Mouse (Mus musculus): ENCODE measurements at regions not wholly inside any gene's neighbourhood (a gene's known extent, or its start where the extent isn't known, plus 50 kb on each side); places are given as distances from the start of the nearest gene placed in this dataset.

- H3K27ac ChIP-seq = no peak overlapping the region; the same call in 1 of the 2 replicates
- H3K4me3 ChIP-seq (replicated peaks; ENCODE audit: low read length) = no peak overlapping the region
- H3K27me3 ChIP-seq (ENCODE audit: control insufficient read depth, insufficient read depth, low read length) = no peaks in the 10 kb centered on the region
- DNase-seq (ENCODE audit: low spot score) (peak; percentile 40), ATAC-seq (ENCODE audit: low FRiP score) (peak; percentile 93)
- no peaks in the 10 kb centered on the region for H3K36me3 ChIP-seq (replicated peaks; ENCODE audit: control insufficient read depth, insufficient read depth)
- H3K9me3 ChIP-seq (ENCODE audit: control insufficient read depth, low read length) = no peaks in the 10 kb centered on the region
- no peaks in the 10 kb centered on the region for H3K4me1 ChIP-seq (replicated peaks; ENCODE audit: control insufficient read depth, insufficient read depth, low read length)
- H3K4me2 ChIP-seq (replicated peaks) = no peak overlapping the region
- WGBS = 60% methylated on average over 13 of the region's 13 CpGs
- H3K9ac ChIP-seq = no peak overlapping the region
Measured at GRCm38 (mm10) chrX:145848937-145849783, 344.2 kb upstream of the Amot start.

DNA sequence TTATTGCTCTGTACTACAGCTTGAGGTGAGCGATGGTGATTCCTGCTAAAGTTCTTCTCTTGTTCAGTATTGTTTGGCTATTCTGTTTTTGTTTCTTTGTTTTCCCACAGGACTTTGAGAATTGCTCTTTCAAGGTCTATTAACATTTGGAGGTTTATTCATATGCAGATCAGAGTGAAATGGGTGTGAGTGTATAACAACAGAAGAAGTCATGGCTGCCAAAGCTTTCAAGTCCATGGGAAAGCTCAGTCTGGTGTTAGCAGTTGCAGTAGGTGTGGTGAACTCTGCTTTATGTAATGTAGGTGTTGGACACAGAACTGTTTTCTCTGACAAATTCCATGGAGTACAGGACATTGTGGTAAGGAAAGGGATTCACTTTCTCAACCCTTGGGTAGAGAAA lies 328.1 kb upstream of the Amot start:
- DNase-seq (ENCODE audit: low spot score) (no peak), ATAC-seq (ENCODE audit: low FRiP score) (no peak)
- Histone ChIP-seq H3K4me2 (replicated peaks) (no peak overlapping the region), H3K4me3 (replicated peaks; ENCODE audit: low read length) (no peak overlapping the region), H3K36me3 (replicated peaks; ENCODE audit: control insufficient read depth, insufficient read depth) (no peaks in the 10 kb centered on the region), H3K27ac (no peak overlapping the region), H3K4me1 (replicated peaks; ENCODE audit: control insufficient read depth, insufficient read depth, low read length) (no peaks in the 10 kb centered on the region), H3K9me3 (ENCODE audit: control insufficient read depth, low read length) (no peaks in the 10 kb centered on the region), H3K27me3 (ENCODE audit: control insufficient read depth, insufficient read depth, low read length) (no peaks in the 10 kb centered on the region), H3K9ac (no peak overlapping the region)
- WGBS = 54% methylated on average over 1 of the region's 1 CpGs

- no peak overlapping the region for H3K27ac ChIP-seq
- WGBS = 87% methylated on average over 1 of the region's 1 CpGs
- no peaks in the 10 kb centered on the region for H3K27me3 ChIP-seq (ENCODE audit: control insufficient read depth, insufficient read depth, low read length)
- DNase-seq (ENCODE audit: low spot score) (no peak), ATAC-seq (ENCODE audit: low FRiP score) (no peak)
- no peak overlapping the region for H3K9ac ChIP-seq
- H3K4me2 ChIP-seq (replicated peaks) = no peak overlapping the region
- H3K9me3 ChIP-seq (ENCODE audit: control insufficient read depth, low read length) = no peaks in the 10 kb centered on the region
- H3K36me3 ChIP-seq (replicated peaks; ENCODE audit: control insufficient read depth, insufficient read depth) = no peaks in the 10 kb centered on the region
- H3K4me1 ChIP-seq (replicated peaks; ENCODE audit: control insufficient read depth, insufficient read depth, low read length) = no peaks in the 10 kb centered on the region
- H3K4me3 ChIP-seq (replicated peaks; ENCODE audit: low read length) = no peak overlapping the region
Measured at GRCm38 (mm10) chrX:145812995-145813394, 308.0 kb upstream of the Amot start.

Measured in hindbrain, embryonic 14.5 days (tissue).